11 mouse cellular contexts compared by ENCODE assay signal in the genomic region with DNA sequence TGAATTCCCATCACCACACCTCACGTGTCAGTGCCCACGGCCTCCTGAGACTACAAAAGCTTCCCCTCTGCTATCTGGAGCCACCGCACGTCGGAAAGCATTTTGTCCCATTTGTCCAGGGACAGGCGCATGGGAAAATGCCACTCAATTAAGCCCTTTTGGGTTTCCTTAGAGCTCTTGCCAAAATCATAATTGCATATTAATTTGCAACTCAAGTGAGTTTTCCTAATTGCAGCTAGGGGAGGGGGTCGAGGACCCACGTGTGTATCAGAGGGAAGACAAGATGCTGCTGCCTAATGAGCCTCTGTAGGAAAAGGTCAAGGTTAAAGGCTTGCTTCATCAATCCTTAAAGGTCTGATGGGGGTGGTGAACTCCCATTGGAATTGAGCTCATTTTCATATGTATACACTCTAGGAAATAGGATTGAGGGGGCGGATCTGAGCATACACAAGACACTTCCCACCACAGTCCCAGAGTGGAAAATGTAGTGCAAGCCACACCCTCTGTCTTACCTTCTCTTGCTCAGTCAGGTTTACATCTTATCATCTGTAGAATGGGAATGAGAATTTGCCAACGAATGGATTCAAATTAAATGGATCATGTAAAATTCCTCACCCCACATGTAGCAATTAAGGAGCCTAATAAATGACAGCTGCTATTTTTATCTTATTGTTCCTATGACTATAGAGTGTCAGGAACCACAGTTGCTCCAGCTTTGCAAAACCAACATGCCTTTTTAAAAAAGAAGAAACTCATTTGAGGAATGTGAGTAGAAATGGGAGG.
A peak's percentile ranks its signal among the peaks of the same experiment; 100 is the strongest.
DNase-seq lines count a peak whose midpoint lies in the region; ATAC-seq lines count a peak whose summit lies in the region.
"Had no signal": no experiment of that assay in that cellular context is flagged by ENCODE, and none has a peak within 500 bp of the region (broad histone marks: within the 10 kb centered on the region; RNA-seq: fewer than 3 reads in every experiment).

No protein-coding gene starts in this region.

- no peaks in the 10 kb centered on the region for H3K9me3 ChIP-seq in kidney, embryonic 14.5 days (ENCODE audit: control insufficient read depth, low read length)
- no peaks in the 10 kb centered on the region for H3K9me3 ChIP-seq in embryonic facial prominence, embryonic 12.5 days
- H3K9me3 ChIP-seq in hindbrain, embryonic 14.5 days (ENCODE audit: control insufficient read depth, low read length), result no peaks in the 10 kb centered on the region
- no peaks in the 10 kb centered on the region for H3K9me3 ChIP-seq in neural tube, embryonic 14.5 days (ENCODE audit: control insufficient read depth, low read length)
- H3K9me3 ChIP-seq: limb, embryonic 15.5 days had no signal

- no peak overlapping the region for H3K4me2 ChIP-seq in kidney, embryonic 14.5 days (replicated peaks; ENCODE audit: low read depth, low read length)
- H3K4me2 ChIP-seq in embryonic facial prominence, embryonic 12.5 days (replicated peaks), result no peak overlapping the region
- H3K4me2 ChIP-seq in hindbrain, embryonic 14.5 days (replicated peaks), result no peak overlapping the region
- H3K4me2 ChIP-seq in neural tube, embryonic 14.5 days (ENCODE audit: low read depth, low read length), result no peak overlapping the region
- H3K4me2 ChIP-seq: limb, embryonic 15.5 days had no signal

- WGBS in kidney, embryonic 14.5 days, result 31% methylated on average over 10 of the region's 10 CpGs
- WGBS in embryonic facial prominence, embryonic 12.5 days, result 66% methylated on average over 10 of the region's 10 CpGs
- 8% methylated on average over 10 of the region's 10 CpGs for WGBS in hindbrain, embryonic 14.5 days
- 20% methylated on average over 10 of the region's 10 CpGs for WGBS in neural tube, embryonic 14.5 days

- no peak for DNase-seq in kidney, adult 18-20 months
- DNase-seq in hindbrain, embryonic 14.5 days (ENCODE audit: low spot score), result peak; percentile 50
- no peak for DNase-seq in urinary bladder, postnatal 36 days (ENCODE audit: low spot score in 2 of 2)
- DNase-seq in kidney, adult 9 months, result no peak
- DNase-seq: heart, postnatal 10 days; lung, postnatal 36 days had no signal

- H3K27ac ChIP-seq in kidney, embryonic 14.5 days (ENCODE audit: low read depth, low read length), result no peak overlapping the region
- no peak overlapping the region for H3K27ac ChIP-seq in embryonic facial prominence, embryonic 12.5 days
- H3K27ac ChIP-seq in hindbrain, embryonic 14.5 days, result no peak overlapping the region
- no peak overlapping the region for H3K27ac ChIP-seq in neural tube, embryonic 14.5 days (ENCODE audit: low read depth, low read length)
- H3K27ac ChIP-seq: limb, embryonic 15.5 days had no signal

- H3K4me1 ChIP-seq in kidney, embryonic 14.5 days (ENCODE audit: control insufficient read depth, insufficient read depth, low read length), result no peaks in the 10 kb centered on the region
- H3K4me1 ChIP-seq in embryonic facial prominence, embryonic 12.5 days, result no peaks in the 10 kb centered on the region
- H3K4me1 ChIP-seq in hindbrain, embryonic 14.5 days (replicated peaks; ENCODE audit: control insufficient read depth, insufficient read depth, low read length), result 0 out of 2 replicates have a peak, but pooled peaks cover 5% of the 10 kb centered on the region
- H3K4me1 ChIP-seq in neural tube, embryonic 14.5 days (ENCODE audit: control insufficient read depth, insufficient read depth, low read length), result no peaks in the 10 kb centered on the region
- H3K4me1 ChIP-seq: limb, embryonic 15.5 days had no signal

- ATAC-seq in kidney, embryonic 14.5 days (ENCODE audit: low FRiP score, low TSS enrichment), result peak; percentile 72
- ATAC-seq in embryonic facial prominence, embryonic 12.5 days (ENCODE audit: insufficient number of reproducible peaks, insufficient read depth, low FRiP score, low TSS enrichment), result peak; percentile 60; the same call in 1 of the 2 replicates
- ATAC-seq in hindbrain, embryonic 14.5 days (ENCODE audit: low FRiP score), result peak; percentile 69; the same call in 1 of the 2 replicates
- ATAC-seq in neural tube, embryonic 14.5 days (ENCODE audit: low read depth), result peak; percentile 58; the same call in 1 of the 2 replicates
- no peak for ATAC-seq in frontal cortex, adult (ENCODE audit: low TSS enrichment)

- no peaks in the 10 kb centered on the region for H3K36me3 ChIP-seq in kidney, embryonic 14.5 days (ENCODE audit: control insufficient read depth, insufficient read depth, low read length)
- H3K36me3 ChIP-seq in embryonic facial prominence, embryonic 12.5 days, result no peaks in the 10 kb centered on the region
- H3K36me3 ChIP-seq in hindbrain, embryonic 14.5 days (replicated peaks; ENCODE audit: control insufficient read depth, insufficient read depth), result no peaks in the 10 kb centered on the region
- H3K36me3 ChIP-seq in neural tube, embryonic 14.5 days (ENCODE audit: control insufficient read depth, insufficient read depth, low read length), result no peaks in the 10 kb centered on the region
- H3K36me3 ChIP-seq: limb, embryonic 15.5 days had no signal

- no peaks in the 10 kb centered on the region for H3K27me3 ChIP-seq in kidney, embryonic 14.5 days (ENCODE audit: control insufficient read depth, insufficient read depth, low read length)
- H3K27me3 ChIP-seq in embryonic facial prominence, embryonic 12.5 days, result no peaks in the 10 kb centered on the region
- H3K27me3 ChIP-seq in hindbrain, embryonic 14.5 days (ENCODE audit: control insufficient read depth, insufficient read depth, low read length), result 0 out of 2 replicates have a peak, but pooled peaks cover 5% of the 10 kb centered on the region
- peaks cover 4% of the 10 kb centered on the region; the same call in 1 of the 2 replicates for H3K27me3 ChIP-seq in neural tube, embryonic 14.5 days (ENCODE audit: control insufficient read depth, insufficient read depth, low read length)
- H3K27me3 ChIP-seq: limb, embryonic 15.5 days had no signal

- no peak overlapping the region for H3K9ac ChIP-seq in kidney, embryonic 14.5 days (ENCODE audit: low read depth, low read length)
- H3K9ac ChIP-seq in embryonic facial prominence, embryonic 12.5 days, result no peak overlapping the region
- H3K9ac ChIP-seq in hindbrain, embryonic 14.5 days, result no peak overlapping the region
- no peak overlapping the region for H3K9ac ChIP-seq in neural tube, embryonic 14.5 days (replicated peaks; ENCODE audit: low read depth, low read length)
- H3K9ac ChIP-seq: limb, embryonic 15.5 days had no signal

- no peak overlapping the region for H3K4me3 ChIP-seq in kidney, embryonic 14.5 days (ENCODE audit: low read length)
- H3K4me3 ChIP-seq in embryonic facial prominence, embryonic 12.5 days, result no peak overlapping the region
- H3K4me3 ChIP-seq in hindbrain, embryonic 14.5 days (replicated peaks; ENCODE audit: low read length), result no peak overlapping the region
- H3K4me3 ChIP-seq in neural tube, embryonic 14.5 days (ENCODE audit: low read depth, low read length), result no peak overlapping the region
- H3K4me3 ChIP-seq: limb, embryonic 15.5 days had no signal
